Mouse (Mus musculus) C2C12 (cell line): ENCODE results near the gene Nsmce1.

ENCODE experiments used
- CTCF ChIP-seq: IDR thresholded peaks from one replicate; pipeline ENCODE4 v1.5.1; 2011; ENCODE audit not compliant: control insufficient read depth, insufficient read depth, insufficient read length
- USF1 ChIP-seq: IDR thresholded peaks from one replicate; pipeline ENCODE4 v1.6.1; 2011; ENCODE audit warnings: low read depth, mild to moderate bottlenecking, control low read depth, moderate library complexity

- TF ChIP-seq USF1 (no peak), CTCF (no peak)
These were observed 12.9 kb downstream of the Nsmce1 start for GRCm38 (mm10) chr7:125478391-125478984.
